Mouse (Mus musculus): ENCODE data around the gene 2010111I01Rik.

DNA sequence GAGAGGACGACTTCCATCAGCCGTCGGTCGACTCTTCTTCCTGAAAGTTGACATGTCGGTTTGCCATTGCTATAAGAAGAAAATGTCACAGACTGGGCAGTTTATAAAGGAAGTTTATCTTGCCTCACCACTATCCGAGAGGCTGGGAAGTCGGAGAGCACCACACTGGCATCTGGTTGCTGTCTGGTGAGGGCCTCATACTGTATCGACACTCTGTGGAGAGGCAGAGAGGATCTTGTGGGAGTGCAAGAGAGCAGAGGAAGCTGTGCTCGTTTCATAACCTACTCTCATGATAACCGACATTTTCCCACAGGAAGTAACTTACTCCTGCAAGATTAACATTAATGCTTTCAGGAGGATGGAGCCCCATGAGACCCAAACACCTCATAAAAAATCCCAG lies 7.9 kb upstream of the 2010111I01Rik start:
- TF ChIP-seq ZNF384 (IDR thresholded peaks at IDR 0.05; ENCODE audit: low read depth, low read length) = no peak
- TF ChIP-seq MAFK (IDR thresholded peaks at IDR 0.05; ENCODE audit: insufficient read depth, low read depth, low read length) = no peak
- no peak for TF ChIP-seq HCFC1 (IDR thresholded peaks at IDR 0.05; ENCODE audit: borderline replicate concordance, insufficient read depth, low read length)
- TF ChIP-seq ZC3H11A (IDR thresholded peaks at IDR 0.05; ENCODE audit: borderline replicate concordance, low read depth, low read length) = no peak
- no peak for TF ChIP-seq CHD2 (IDR thresholded peaks at IDR 0.05; ENCODE audit: low read depth, low read length)
